Mouse (Mus musculus): Measurements from ENCODE around the gene Arl5b.

- TF ChIP-seq CTCF (IDR thresholded peaks at IDR 0.05; ENCODE audit: borderline replicate concordance, control insufficient read depth, extremely low read depth, insufficient read depth, low read length, poor library complexity) (no peak), POLR2A (IDR thresholded peaks at IDR 0.05; ENCODE audit: control insufficient read depth, extremely low read depth, insufficient read depth, low read length, poor library complexity) (no peak)
Observed at GRCm38 (mm10) chr2:15008072-15008471, 41.1 kb upstream of the Arl5b start.

Data from thymus, adult 2 months (tissue).